Mouse (Mus musculus) E14TG2a.4 (cell line): ENCODE results near the gene Phyhipl.

Source experiments
- H3K27me3 ChIP-seq: 2 replicates; pipeline ENCODE4 v1.6.1; 2014; ENCODE audit warnings: low read length, control low read depth; ENCODE audit not compliant: insufficient read depth
- H3K36me3 ChIP-seq: 2 replicates; pipeline ENCODE4 v1.6.1; 2014; ENCODE audit warnings: low read length, control low read depth; ENCODE audit not compliant: insufficient read depth
- H3K4me1 ChIP-seq: replicated peaks from 2 replicates; pipeline ENCODE4 v1.6.1; 2014; ENCODE audit warnings: low read depth, low read length, control low read depth
- H3K4me3 ChIP-seq: replicated peaks from 2 replicates; pipeline ENCODE4 v1.5.1; 2014; ENCODE audit warnings: mild to moderate bottlenecking, low read length
- H3K9me3 ChIP-seq: 2 replicates; pipeline ENCODE4 v1.6.1; 2014; ENCODE audit warnings: low read length, control low read depth
- CTCF ChIP-seq: conservative IDR thresholded peaks from 2 replicates; pipeline ENCODE4 v1.5.1; 2014; ENCODE audit warnings: low read length
- NANOG ChIP-seq: IDR thresholded peaks from 2 replicates; pipeline ENCODE4 v1.6.1; 2014; ENCODE audit warnings: borderline replicate concordance, low read length, mixed read lengths
- POU5F1 ChIP-seq: IDR thresholded peaks from 2 replicates; pipeline ENCODE4 v1.6.1; 2014; ENCODE audit warnings: low read length, borderline replicate concordance

Gene Phyhipl

DNA sequence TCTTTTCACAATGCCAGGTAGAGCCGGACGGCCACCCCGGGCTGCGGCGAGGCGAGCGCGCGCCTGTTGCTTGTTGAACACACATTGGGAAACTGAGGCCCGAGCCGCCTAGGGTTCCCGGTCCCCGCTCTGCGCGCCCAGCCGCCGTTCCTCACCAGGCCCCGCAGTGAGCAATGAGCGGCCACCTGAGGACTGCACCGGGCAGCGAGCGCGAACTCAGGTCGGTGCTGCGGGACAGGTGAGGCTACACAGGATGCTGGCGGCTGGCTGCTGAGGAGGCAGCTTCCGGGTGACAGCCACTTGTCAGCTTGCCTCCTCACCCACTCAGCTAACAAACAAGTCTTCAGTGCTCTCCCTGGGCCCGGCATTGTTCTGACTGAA lies 55.9 kb downstream of the Phyhipl start:
- Histone ChIP-seq H3K36me3 (no peaks in the 10 kb centered on the region), H3K4me1 (peaks cover 21% of the 10 kb centered on the region), H3K27me3 (peaks cover 4% of the 10 kb centered on the region; the same call in 1 of the 2 replicates), H3K4me3 (peak overlapping the region; percentile 97), H3K9me3 (no peaks in the 10 kb centered on the region)
- TF ChIP-seq NANOG, result no peak
- TF ChIP-seq CTCF, result no peak
- TF ChIP-seq POU5F1, result no peak

DNA sequence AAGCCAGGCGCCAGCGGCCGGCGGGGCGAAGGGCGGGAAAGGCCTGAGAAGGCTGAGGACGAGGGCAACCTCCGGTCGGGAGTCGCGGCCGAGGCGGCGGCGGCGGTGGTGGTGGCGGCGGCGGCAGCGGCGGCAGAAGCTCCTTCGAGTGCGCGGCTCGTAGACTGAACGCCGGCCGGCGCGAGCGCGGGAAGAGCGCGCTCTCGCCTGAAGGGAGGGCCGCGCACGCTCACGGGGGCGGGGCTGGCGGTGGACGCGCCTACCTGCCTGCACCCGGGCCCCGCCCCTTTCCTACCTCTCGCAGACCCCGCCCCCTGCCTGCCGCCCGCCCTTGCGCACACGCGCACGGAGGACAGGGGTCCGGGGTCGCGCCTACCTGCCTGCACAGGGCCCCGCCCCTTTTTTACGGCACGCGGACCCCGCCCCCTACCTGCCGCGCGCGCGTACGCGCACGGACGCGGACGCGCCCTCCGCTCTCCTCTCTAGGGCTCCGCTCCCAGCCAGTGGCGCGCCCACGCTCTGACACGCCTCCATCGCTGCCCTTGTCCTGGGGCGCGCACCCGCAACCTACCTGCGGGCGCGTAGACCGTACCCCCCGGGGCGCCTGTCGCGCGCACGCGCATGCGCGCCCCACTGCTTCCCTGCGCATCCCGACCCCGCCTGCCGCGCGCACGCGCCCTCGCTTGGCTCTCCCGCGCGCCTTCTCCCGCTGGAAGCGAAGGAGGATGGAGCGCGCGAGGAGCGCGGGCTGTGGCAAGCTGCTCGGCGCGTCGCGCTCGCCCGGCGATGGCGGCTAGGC lies 56.4 kb downstream of the Phyhipl start:
- H3K4me3 ChIP-seq, result peak overlapping the region; percentile 97
- no peaks in the 10 kb centered on the region for H3K36me3 ChIP-seq
- H3K4me1 ChIP-seq, result peaks cover 25% of the 10 kb centered on the region
- H3K9me3 ChIP-seq, result no peaks in the 10 kb centered on the region
- TF ChIP-seq POU5F1 (no peak), CTCF (no peak), NANOG (no peak)
- peaks cover 4% of the 10 kb centered on the region; the same call in 1 of the 2 replicates for H3K27me3 ChIP-seq

DNA sequence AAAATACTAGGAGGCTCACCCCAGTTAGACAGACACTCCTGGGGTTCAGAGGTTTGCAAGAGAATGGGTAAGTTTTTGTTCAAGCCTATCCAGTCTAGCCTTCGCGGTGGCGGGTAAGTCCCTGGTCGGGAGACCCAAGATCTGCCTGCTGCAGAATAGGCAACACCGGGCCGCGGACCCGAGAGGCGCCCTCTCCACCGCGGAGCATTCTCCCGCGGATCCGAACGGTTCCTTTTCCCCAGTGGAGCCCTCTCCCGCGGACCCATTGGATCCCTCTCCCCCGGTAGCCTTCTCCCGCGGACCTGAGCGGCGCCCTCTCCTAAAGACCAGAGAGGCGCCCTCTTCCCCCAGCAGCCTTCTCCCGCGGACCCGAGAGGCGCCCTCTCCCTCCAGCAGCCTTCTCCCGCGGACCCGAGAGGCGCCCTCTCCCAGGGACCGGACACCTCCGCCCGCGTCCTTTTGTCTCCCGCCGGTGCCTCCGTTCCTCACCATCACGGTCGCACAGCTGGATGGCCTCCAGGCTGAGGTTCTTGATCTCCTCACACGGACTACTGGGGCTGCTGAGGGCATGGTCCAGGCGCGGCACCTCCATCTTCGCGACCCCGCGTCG lies 57.1 kb downstream of the Phyhipl start:
- no peak for TF ChIP-seq CTCF
- H3K36me3 ChIP-seq, result no peaks in the 10 kb centered on the region
- peaks cover 32% of the 10 kb centered on the region for H3K4me1 ChIP-seq
- H3K9me3 ChIP-seq, result no peaks in the 10 kb centered on the region
- H3K27me3 ChIP-seq, result peaks cover 4% of the 10 kb centered on the region; the same call in 1 of the 2 replicates
- H3K4me3 ChIP-seq, result peak overlapping the region; percentile 97

- H3K9me3 ChIP-seq, result no peaks in the 10 kb centered on the region
These were observed 57.7 kb downstream of the Phyhipl start for GRCm38 (mm10) chr10:70598081-70598515.

GRCm38 (mm10) chr10:70594007-70594406 lies 61.8 kb downstream of the Phyhipl start:
- Histone ChIP-seq H3K36me3 (no peaks in the 10 kb centered on the region), H3K4me3 (no peak overlapping the region), H3K4me1 (peaks cover 28% of the 10 kb centered on the region), H3K9me3 (no peaks in the 10 kb centered on the region), H3K27me3 (no peaks in the 10 kb centered on the region)
- TF ChIP-seq NANOG, result no peak
- TF ChIP-seq CTCF, result peak; percentile 28

More at GRCm38 (mm10) chr10:70598081-70598515, 57.7 kb downstream of the Phyhipl start:
- peak overlapping the region; percentile 97 for H3K4me3 ChIP-seq
- no peak for TF ChIP-seq CTCF
- no peak for TF ChIP-seq POU5F1
- H3K4me1 ChIP-seq, result peaks cover 36% of the 10 kb centered on the region
- no peaks in the 10 kb centered on the region for H3K36me3 ChIP-seq
- peaks cover 4% of the 10 kb centered on the region; the same call in 1 of the 2 replicates for H3K27me3 ChIP-seq

GRCm38 (mm10) chr10:70586876-70587405 lies 68.8 kb downstream of the Phyhipl start:
- Histone ChIP-seq H3K4me3 (no peak overlapping the region), H3K27me3 (no peaks in the 10 kb centered on the region), H3K4me1 (peaks cover 10% of the 10 kb centered on the region), H3K9me3 (no peaks in the 10 kb centered on the region), H3K36me3 (no peaks in the 10 kb centered on the region)
- no peak for TF ChIP-seq NANOG

DNA sequence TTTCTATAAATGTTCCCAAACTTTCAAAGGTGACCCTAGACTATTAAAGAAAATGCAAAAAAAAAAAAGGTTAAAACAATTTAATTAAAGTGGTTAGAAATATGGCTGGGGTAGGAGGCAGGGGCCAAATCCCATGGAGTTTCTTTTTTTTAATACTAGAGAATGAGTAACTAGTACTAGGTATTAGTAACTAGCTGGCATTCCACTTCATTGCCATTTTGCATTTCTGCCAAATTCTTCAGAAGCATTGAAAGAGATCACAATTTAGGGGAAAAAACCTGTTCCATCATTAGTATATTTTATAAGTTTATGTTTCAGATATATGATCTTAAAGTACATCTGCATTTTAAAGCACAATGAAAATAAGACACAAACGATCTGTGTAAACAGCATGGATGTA lies 71.6 kb downstream of the Phyhipl start:
- TF ChIP-seq NANOG (no peak), CTCF (no peak), POU5F1 (no peak)
- peaks cover 10% of the 10 kb centered on the region for H3K4me1 ChIP-seq

DNA sequence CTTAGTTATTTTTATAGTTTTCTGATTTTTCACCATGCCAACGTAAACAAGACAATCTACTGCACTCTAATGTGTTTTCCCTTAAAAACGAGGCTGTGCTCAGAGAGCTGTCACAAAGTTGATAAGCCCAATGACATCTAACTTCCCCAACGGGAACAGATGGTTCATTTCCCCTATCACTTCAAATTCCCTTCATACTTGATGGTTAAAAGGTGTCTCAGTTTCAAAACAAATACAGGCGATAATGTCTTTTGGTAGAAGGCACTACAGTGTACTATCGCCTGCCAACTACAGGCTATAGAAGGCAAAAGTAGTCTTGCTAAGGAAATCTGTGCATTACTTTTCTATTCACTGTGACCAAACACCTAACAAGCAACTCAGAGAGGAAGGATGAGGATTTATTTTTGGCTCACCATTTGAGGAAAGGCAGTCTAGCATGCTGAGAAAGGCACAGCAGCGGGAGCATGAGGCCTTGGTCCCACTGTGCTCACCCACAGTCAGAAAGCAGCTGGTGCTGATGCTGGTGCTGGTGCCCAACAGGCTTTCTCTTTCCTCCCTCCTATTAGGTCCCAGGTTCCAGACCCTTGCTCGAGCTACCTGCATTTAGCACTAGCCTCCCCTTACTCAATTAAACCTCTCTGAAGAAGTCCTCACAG lies 74.1 kb downstream of the Phyhipl start:
- TF ChIP-seq NANOG (no peak), CTCF (no peak), POU5F1 (no peak)
- H3K27me3 ChIP-seq, result no peaks in the 10 kb centered on the region
- H3K9me3 ChIP-seq, result no peaks in the 10 kb centered on the region
- H3K4me3 ChIP-seq, result no peak overlapping the region
- no peaks in the 10 kb centered on the region for H3K36me3 ChIP-seq
- no peaks in the 10 kb centered on the region for H3K4me1 ChIP-seq

More for the DNA sequence above, 71.6 kb downstream of the Phyhipl start:
- Histone ChIP-seq H3K4me3 (no peak overlapping the region), H3K36me3 (no peaks in the 10 kb centered on the region), H3K9me3 (no peaks in the 10 kb centered on the region), H3K27me3 (no peaks in the 10 kb centered on the region)
